Mouse (Mus musculus): Measurements from ENCODE around the gene Lrch4. TPM values are rescaled to one million over a fixed set of nuclear protein-coding genes. Genes with fewer than 3 reads are reported as not detected.
"Not testable (repeated sequence)": the region's sequence is repeated elsewhere in the genome, so short reads cannot be mapped to it uniquely, and the experiment has no call there.

Lrch4 gene
- total RNA-seq, 2 experiments from 2014 or later, result 13.7 to 13.9 TPM

GRCm38 (mm10) chr5:137611245-137611602 lies 17.7 kb upstream of the Lrch4 start:
- intact Hi-C loops (cut with DNase I), result no loop called here
- peak; percentile 35 for DNase-seq

- intact Hi-C loops (cut with DNase I), result no loop called here
- DNase-seq, result no peak
Measured at GRCm38 (mm10) chr5:137613076-137613475, 15.8 kb upstream of the Lrch4 start.

- intact Hi-C loops (cut with DNase I), result no loop called here
- no peak for DNase-seq
Measured at GRCm38 (mm10) chr5:137613550-137613949, 15.4 kb upstream of the Lrch4 start, which contains the start of gene Pcolce. Gene Pcolce (minus strand): TSS chr5:137613784.

GRCm38 (mm10) chr5:137614921-137615320 lies 14.0 kb upstream of the Lrch4 start:
- DNase-seq; intact Hi-C loops (cut with DNase I): not testable (repeated sequence)

- intact Hi-C loops (cut with DNase I), result no loop called here
- no peak for DNase-seq
Measured at GRCm38 (mm10) chr5:137615347-137615746, 13.6 kb upstream of the Lrch4 start.

GRCm38 (mm10) chr5:137623937-137624530 lies 4.9 kb upstream of the Lrch4 start:
- DNase-seq, result no peak
- intact Hi-C loops (cut with DNase I), result no loop called here

- intact Hi-C loops (cut with DNase I), result no loop called here
- no peak for DNase-seq
Measured at GRCm38 (mm10) chr5:137627991-137628390, 930 bp upstream of the Lrch4 start.

GRCm38 (mm10) chr5:137629306-137629721 lies 393 bp downstream of the Lrch4 start:
- DNase-seq, result no peak
- intact Hi-C loops (cut with DNase I), result no loop called here

GRCm38 (mm10) chr5:137629906-137630545 lies 1.1 kb downstream of the Lrch4 start:
- intact Hi-C loops (cut with DNase I), result no loop called here
- no peak for DNase-seq

- intact Hi-C loops (cut with DNase I), result no loop called here
- no peak for DNase-seq
Measured at GRCm38 (mm10) chr5:137630602-137631001, 1.7 kb downstream of the Lrch4 start.

- no peak for DNase-seq
- intact Hi-C loops (cut with DNase I), result no loop called here
Measured at GRCm38 (mm10) chr5:137631171-137631570, 2.2 kb downstream of the Lrch4 start.

- intact Hi-C loops (cut with DNase I), result no loop called here
- DNase-seq, result no peak
Measured at GRCm38 (mm10) chr5:137631591-137631990, 2.7 kb downstream of the Lrch4 start.

- no peak for DNase-seq
- intact Hi-C loops (cut with DNase I), result no loop called here
Measured at GRCm38 (mm10) chr5:137633397-137634084, 4.6 kb downstream of the Lrch4 start.

GRCm38 (mm10) chr5:137639472-137639871 lies 10.6 kb downstream of the Lrch4 start:
- no peak for DNase-seq
- intact Hi-C loops (cut with DNase I), result no loop called here

GRCm38 (mm10) chr5:137641054-137641453 lies 12.1 kb downstream of the Lrch4 start, which contains the start of gene Sap25:
Gene Sap25 (plus strand): TSS chr5:137641334.
- DNase-seq, result no peak
- intact Hi-C loops (cut with DNase I), result no loop called here

- DNase-seq, result no peak
- intact Hi-C loops (cut with DNase I), result no loop called here
Measured at GRCm38 (mm10) chr5:137642886-137643285, 14.0 kb downstream of the Lrch4 start.

- no peak for DNase-seq
- intact Hi-C loops (cut with DNase I), result no loop called here
Measured at GRCm38 (mm10) chr5:137644484-137644883, 15.6 kb downstream of the Lrch4 start.

GRCm38 (mm10) chr5:137645091-137645651 lies 16.2 kb downstream of the Lrch4 start:
- intact Hi-C loops (cut with DNase I), result no loop called here
- no peak for DNase-seq

- no peak for DNase-seq
- intact Hi-C loops (cut with DNase I), result no loop called here
Measured at GRCm38 (mm10) chr5:137645652-137646091, 16.8 kb downstream of the Lrch4 start, which contains the start of gene Irs3. Gene Irs3 (minus strand): TSS chr5:137645714.

GRCm38 (mm10) chr5:137647827-137648601 lies 19.1 kb downstream of the Lrch4 start:
- no peak for DNase-seq
- intact Hi-C loops (cut with DNase I), result no loop called here

- intact Hi-C loops (cut with DNase I), result no loop called here
- no peak for DNase-seq
Measured at GRCm38 (mm10) chr5:137649251-137649650, 20.3 kb downstream of the Lrch4 start.

Measured in left cerebral cortex, postnatal 4 days (tissue).